Mouse (Mus musculus) myocyte (in vitro differentiated cells): ENCODE data around the gene Zfp653. TPM values are rescaled to one million over a fixed set of nuclear protein-coding genes. Genes with fewer than 3 reads are reported as not detected.

Experiments
- H3K27me3 ChIP-seq: one replicate; pipeline ENCODE4 v1.6.1; 2011; ENCODE audit not compliant: control insufficient read depth, insufficient read depth, insufficient read length
- H3K36me3 ChIP-seq: one replicate; pipeline ENCODE4 v1.6.1; 2011; ENCODE audit not compliant: control insufficient read depth, insufficient read depth
- H3K4me2 ChIP-seq: one replicate; pipeline ENCODE4 v1.6.1; 2011; ENCODE audit warnings: low read depth, control low read depth
- H3K4me3 ChIP-seq: one replicate; pipeline ENCODE4 v1.5.1; 2011; ENCODE audit warnings: mild to moderate bottlenecking, control low read depth, moderate library complexity
- H3K79me2 ChIP-seq: one replicate; pipeline ENCODE4 v1.6.1; 2011; ENCODE audit not compliant: control insufficient read depth, insufficient read depth
- H3ac ChIP-seq: one replicate; pipeline ENCODE4 v1.6.1; 2011; ENCODE audit not compliant: control insufficient read depth, insufficient read length
- CEBPB ChIP-seq: IDR thresholded peaks from 2 replicates; pipeline ENCODE4 v1.6.1; 2011; ENCODE audit warnings: mild to moderate bottlenecking, moderate library complexity; ENCODE audit not compliant: poor library complexity, insufficient read depth, severe bottlenecking
- E2F4 ChIP-seq: IDR thresholded peaks from one replicate; pipeline ENCODE4 v1.6.1; 2011; ENCODE audit warnings: mild to moderate bottlenecking, control low read depth, moderate library complexity; ENCODE audit not compliant: insufficient read depth
- MAX ChIP-seq: IDR thresholded peaks from one replicate; pipeline ENCODE4 v1.6.1; 2011; ENCODE audit warnings: low read depth, mild to moderate bottlenecking, control low read depth
- MYOD1 ChIP-seq, 3 experiments: IDR thresholded peaks; one replicate each; pipeline ENCODE4 v1.6.1; 2011; ENCODE audit warnings: control low read depth in 2 of 3, low read depth in 2 of 3, mild to moderate bottlenecking in 2 of 3, moderate library complexity in 1 of 3; ENCODE audit not compliant: insufficient read length in 2 of 3, control insufficient read depth in 1 of 3
- MYOG ChIP-seq, 3 experiments: IDR thresholded peaks; one replicate each; pipeline ENCODE4 v1.6.1; 2011; ENCODE audit warnings: control low read depth in 2 of 3, low read depth in 2 of 3, mild to moderate bottlenecking in 2 of 3; ENCODE audit not compliant: insufficient read length in 2 of 3, control insufficient read depth in 1 of 3, insufficient read depth in 1 of 3
- POLR2A ChIP-seq: IDR thresholded peaks from one replicate; pipeline ENCODE4 v1.6.1; 2011; ENCODE audit warnings: low read depth, mild to moderate bottlenecking, control low read depth, moderate library complexity; ENCODE audit not compliant: insufficient read length
- POLR2AphosphoS2 ChIP-seq: IDR thresholded peaks from one replicate; pipeline ENCODE4 v1.6.1; 2011; ENCODE audit warnings: low read depth, control low read depth; ENCODE audit not compliant: insufficient read length
- REST ChIP-seq: IDR thresholded peaks from one replicate; pipeline ENCODE4 v1.6.1; 2011; ENCODE audit warnings: mild to moderate bottlenecking, control low read depth, moderate library complexity; ENCODE audit not compliant: insufficient read depth, insufficient read length
- SRF ChIP-seq: IDR thresholded peaks from one replicate; pipeline ENCODE4 v1.6.1; 2011; ENCODE audit warnings: low read depth; ENCODE audit not compliant: control insufficient read depth, insufficient read length
- TCF12 ChIP-seq: IDR thresholded peaks from one replicate; pipeline ENCODE4 v1.6.1; 2011; ENCODE audit warnings: mild to moderate bottlenecking, control low read depth; ENCODE audit not compliant: poor library complexity, insufficient read depth, severe bottlenecking
- TCF3 ChIP-seq: IDR thresholded peaks from one replicate; pipeline ENCODE4 v1.6.1; 2011; ENCODE audit warnings: low read depth, control low read depth; ENCODE audit not compliant: insufficient read length
- USF1 ChIP-seq: IDR thresholded peaks from one replicate; pipeline ENCODE4 v1.6.1; 2011; ENCODE audit warnings: low read depth, mild to moderate bottlenecking, control low read depth, moderate library complexity
- polyA plus RNA-seq: library from polyadenylated mRNA; unstranded; fragments of >200 nt; fragmentation: generic; extraction: Trizol; gene quantifications from one replicate; pipeline ENCODE4 v1.2.1, GENCODE M21; 2012; ENCODE audit warnings: missing spikeins

Zfp653 gene
- 8.3 TPM for polyA plus RNA-seq

DNA sequence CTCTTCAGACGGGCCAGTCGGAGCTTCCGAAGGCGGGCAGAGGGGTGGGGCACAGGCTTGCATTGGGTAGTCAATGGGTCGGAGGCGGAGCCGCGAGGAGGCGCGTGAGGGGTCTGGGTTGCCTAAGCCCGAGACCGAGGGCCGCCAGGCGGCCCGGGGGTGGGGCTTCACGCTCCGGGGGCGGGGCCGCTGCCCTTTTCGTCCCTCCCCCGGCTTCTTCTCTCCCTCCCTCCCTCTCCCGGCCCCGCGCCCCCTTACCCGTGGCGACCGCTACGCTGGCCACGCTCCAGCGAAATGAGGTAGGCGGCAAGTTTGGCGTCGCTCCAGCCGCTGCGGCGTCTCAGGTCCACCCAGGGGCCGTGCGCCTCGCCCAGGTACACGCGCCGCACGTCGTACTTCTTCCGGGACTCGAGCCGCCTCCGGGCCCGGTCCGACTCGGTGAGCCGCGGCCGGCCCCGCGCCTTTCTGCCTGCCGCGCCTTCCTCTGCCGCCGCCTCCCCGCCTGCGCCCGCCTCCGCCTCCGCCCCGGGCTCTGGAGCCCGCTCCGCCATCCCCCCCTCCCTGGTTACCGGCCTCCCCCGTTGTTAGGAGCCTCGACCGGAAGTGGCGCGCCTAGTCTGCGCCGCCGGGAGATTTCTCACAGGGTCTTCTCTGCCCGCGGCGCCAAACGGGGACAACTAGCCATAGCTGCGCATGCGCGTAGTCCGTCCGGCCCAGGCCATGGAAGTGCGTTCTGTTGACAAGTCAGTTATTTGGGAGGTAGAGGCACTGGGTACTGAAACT, at the start of gene Zfp653, which contains the start of gene Gm49318:
TSS of gene Zfp653 (minus strand) at position 586 of the 783 bp plus-strand sequence.
TSS of gene Gm49318 (minus strand) at position 469 of the 783 bp plus-strand sequence.
- Histone ChIP-seq H3K4me3 (peak within 1 kb of the TSS; percentile 26), H3K27me3 (no peaks in the 10 kb centered on the region), H3ac (peak within 1 kb of the TSS; percentile 82), H3K36me3 (no peaks in the 10 kb centered on the region), H3K4me2 (peak within 1 kb of the TSS; percentile 83), H3K79me2 (no peaks in the 10 kb centered on the region)
- no peak for TF ChIP-seq USF1
- peak; percentile 18 for TF ChIP-seq E2F4
- peak; percentile 79 for TF ChIP-seq POLR2AphosphoS2
- peak; percentile 71 for TF ChIP-seq POLR2A
- peak; percentile 10 for TF ChIP-seq SRF

DNA sequence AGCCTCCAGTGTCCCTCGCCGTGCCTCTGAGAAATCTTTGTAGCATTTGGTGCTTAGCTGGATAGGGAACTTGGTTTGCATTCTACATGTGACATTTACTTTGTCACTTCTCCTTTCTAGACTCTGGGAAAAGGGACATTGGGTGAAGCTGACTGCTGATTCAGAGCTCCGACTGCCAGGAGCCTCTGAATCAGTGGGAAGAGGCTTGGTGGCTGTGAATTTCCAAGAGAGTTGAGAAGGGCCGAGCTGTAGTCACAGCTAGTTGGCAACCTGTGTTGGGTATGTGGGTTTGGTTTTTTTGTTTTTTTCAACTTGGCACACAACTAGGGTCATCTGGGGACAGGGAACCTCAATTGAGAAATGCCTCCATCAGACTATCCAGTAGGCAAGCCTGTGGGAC, 48.4 kb upstream of the Zfp653 start:
- Histone ChIP-seq H3K27me3 (peaks cover 9% of the 10 kb centered on the region), H3K4me2 (no peak overlapping the region), H3K4me3 (no peak overlapping the region), H3ac (no peak overlapping the region), H3K36me3 (no peaks in the 10 kb centered on the region), H3K79me2 (peaks cover 14% of the 10 kb centered on the region)
- no peak for TF ChIP-seq USF1
- no peak for TF ChIP-seq TCF12

GRCm38 (mm10) chr9:22117754-22118456, 46.7 kb upstream of the Zfp653 start:
- H3K27me3 ChIP-seq: peaks cover 9% of the 10 kb centered on the region
- H3K4me2 ChIP-seq: peak overlapping the region; percentile 96
- no peak for TF ChIP-seq USF1
- no peak for TF ChIP-seq TCF12
- TF ChIP-seq POLR2AphosphoS2: no peak
- TF ChIP-seq SRF: no peak
- no peak for TF ChIP-seq E2F4
- no peak for TF ChIP-seq MYOD1 (IDR thresholded peaks at IDR 0.05; ENCODE audit: control insufficient read depth in 1 of 3, insufficient read length in 2 of 3, low read depth in 2 of 3)
- TF ChIP-seq MAX: no peak
- TF ChIP-seq POLR2A: no peak
- no peak for TF ChIP-seq REST
- no peak for TF ChIP-seq CEBPB
- no peak for TF ChIP-seq MYOG (IDR thresholded peaks at IDR 0.05; ENCODE audit: control insufficient read depth in 1 of 3, insufficient read depth in 1 of 3, insufficient read length in 2 of 3, low read depth in 2 of 3)
- no peak for TF ChIP-seq TCF3
- peak overlapping the region; percentile 44 for H3K4me3 ChIP-seq
- H3K36me3 ChIP-seq: peaks cover 7% of the 10 kb centered on the region
- peak overlapping the region; percentile 24 for H3ac ChIP-seq
- peaks cover 14% of the 10 kb centered on the region for H3K79me2 ChIP-seq

DNA sequence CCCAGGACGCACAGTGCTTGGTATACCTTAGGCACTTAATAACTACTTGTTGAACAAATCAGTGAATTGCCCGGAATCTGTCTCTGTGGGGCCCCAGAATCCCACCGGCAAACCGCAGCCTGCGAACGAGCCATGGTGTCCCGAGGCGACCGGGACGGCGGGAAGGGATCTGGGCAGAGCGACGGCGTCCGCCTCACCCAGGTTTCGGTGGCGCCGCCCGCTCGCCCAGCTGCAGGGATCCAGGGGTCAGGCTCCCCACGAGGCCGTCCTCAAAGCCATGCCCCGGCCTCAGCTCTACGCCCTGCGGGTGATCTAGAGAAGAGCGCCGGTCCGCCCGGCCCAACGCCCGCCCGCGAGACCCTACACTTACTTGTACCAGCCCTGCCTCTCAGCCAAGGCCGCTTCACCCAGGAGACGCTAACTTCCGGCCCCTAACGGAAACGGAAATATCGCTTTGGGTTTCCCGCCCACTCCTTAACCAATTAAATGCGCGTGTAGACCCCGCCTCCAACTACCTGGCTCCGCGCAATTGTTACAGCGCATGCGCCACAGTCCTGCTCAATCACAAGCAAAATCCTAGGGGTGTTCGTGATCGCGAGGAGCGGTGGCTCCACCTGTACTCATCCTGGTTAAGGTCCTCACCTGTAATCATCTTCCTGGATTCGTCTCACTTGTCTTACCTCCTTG, 45.7 kb upstream of the Zfp653 start, which contains the start of gene Elof1:
TSS of gene Elof1 (minus strand) at position 433 of the 687 bp plus-strand sequence.
- peaks cover 7% of the 10 kb centered on the region for H3K36me3 ChIP-seq
- H3ac ChIP-seq: peak within 1 kb of the TSS; percentile 24
- peaks cover 9% of the 10 kb centered on the region for H3K27me3 ChIP-seq
- H3K4me2 ChIP-seq: peak within 1 kb of the TSS; percentile 96
- H3K79me2 ChIP-seq: peaks cover 14% of the 10 kb centered on the region
- peak; percentile 79 for TF ChIP-seq E2F4
- TF ChIP-seq REST: no peak
- peak; percentile 83 for TF ChIP-seq POLR2AphosphoS2
- peak; percentile 67 for TF ChIP-seq POLR2A
- no peak for TF ChIP-seq MAX
- H3K4me3 ChIP-seq: peak within 1 kb of the TSS; percentile 44

GRCm38 (mm10) chr9:22116086-22116485, 44.9 kb upstream of the Zfp653 start:
- peaks cover 7% of the 10 kb centered on the region for H3K36me3 ChIP-seq
- peak overlapping the region; percentile 70 for H3K4me2 ChIP-seq
- H3ac ChIP-seq: peak overlapping the region; percentile 24
- peaks cover 9% of the 10 kb centered on the region for H3K27me3 ChIP-seq
- peaks cover 14% of the 10 kb centered on the region for H3K79me2 ChIP-seq
- H3K4me3 ChIP-seq: peak overlapping the region; percentile 44
- TF ChIP-seq E2F4 (no peak), REST (no peak), MAX (no peak), SRF (no peak), TCF3 (no peak), POLR2A (no peak), CEBPB (no peak), MYOG (IDR thresholded peaks at IDR 0.05; ENCODE audit: control insufficient read depth in 1 of 3, insufficient read depth in 1 of 3, insufficient read length in 2 of 3, low read depth in 2 of 3) (no peak)
